Mouse (Mus musculus) MEL (cell line): Measurements from ENCODE around the gene Morc3. TPM values are rescaled to one million over a fixed set of nuclear protein-coding genes. Genes with fewer than 3 reads are reported as not detected.

Experiments
- DNase-seq: peaks from one replicate; pipeline ENCODE4 v3.0.0; 2011; ENCODE audit warnings: low read depth, low spot score
- H3K27ac ChIP-seq: 2 replicates; pipeline ENCODE4 v1.5.1; 2012; ENCODE audit warnings: low read depth, mild to moderate bottlenecking, control low read depth, low read length, moderate library complexity; ENCODE audit not compliant: control insufficient read depth
- H3K27me3 ChIP-seq, 2 experiments: fragments of 150-350 bp in 1 of 2; sonication (generic) in 1 of 2; 2 replicates each; pipeline ENCODE4 v1.6.1; 2012; ENCODE audit warnings: low read length in 2 of 2, mild to moderate bottlenecking in 2 of 2, improper control_type of control experiment in 1 of 2, moderate library complexity in 1 of 2; ENCODE audit not compliant: insufficient read depth in 2 of 2, control insufficient read depth in 1 of 2
- H3K36me3 ChIP-seq, 2 experiments: 2 replicates each; pipeline ENCODE4 v1.6.1; 2012 to 2014; ENCODE audit warnings: low read length in 2 of 2, improper control_type of control experiment in 1 of 2, inconsistent platforms in 1 of 2, mild to moderate bottlenecking in 1 of 2; ENCODE audit not compliant: insufficient read depth in 2 of 2, control insufficient read depth in 1 of 2
- H3K4me1 ChIP-seq, 2 experiments: fragments of 150-350 bp in 1 of 2; sonication (generic) in 1 of 2; 2 replicates each; pipeline ENCODE4 v1.6.1; 2012; ENCODE audit warnings: low read length in 2 of 2, improper control_type of control experiment in 1 of 2, mild to moderate bottlenecking in 1 of 2; ENCODE audit not compliant: insufficient read depth in 2 of 2, control insufficient read depth in 1 of 2
- H3K4me3 ChIP-seq, 2 experiments: fragments of 150-350 bp in 1 of 2; sonication (generic) in 1 of 2; 2 replicates each; pipeline ENCODE4 v1.5.1; 2012; ENCODE audit warnings: low read depth in 2 of 2, low read length in 2 of 2, mild to moderate bottlenecking in 2 of 2, moderate library complexity in 2 of 2, control low read depth in 1 of 2, improper control_type of control experiment in 1 of 2; ENCODE audit not compliant: control insufficient read depth in 1 of 2, insufficient read depth in 1 of 2
- H3K79me2 ChIP-seq: 2 replicates; pipeline ENCODE4 v1.6.1; 2012; ENCODE audit warnings: mild to moderate bottlenecking, low read length, moderate library complexity; ENCODE audit not compliant: control insufficient read depth, poor library complexity, insufficient read depth
- H3K9ac ChIP-seq: 2 replicates; pipeline ENCODE4 v1.6.1; 2012; ENCODE audit warnings: low read depth, mild to moderate bottlenecking, control low read depth, low read length, moderate library complexity; ENCODE audit not compliant: control insufficient read depth, poor library complexity, severe bottlenecking
- H3K9me3 ChIP-seq: fragments of 150-350 bp; sonication (generic); replicated peaks from 2 replicates; pipeline ENCODE4 v1.6.1; 2012; ENCODE audit warnings: mild to moderate bottlenecking, low read length, improper control_type of control experiment, moderate library complexity; ENCODE audit not compliant: insufficient read depth
- CHD1 ChIP-seq: IDR thresholded peaks from 2 replicates; pipeline ENCODE4 v1.6.1; 2012; ENCODE audit warnings: low read depth, mild to moderate bottlenecking, inconsistent platforms, low read length, improper control_type of control experiment
- CTCF ChIP-seq, 3 experiments: IDR thresholded peaks in 2 of 3; conservative IDR thresholded peaks in 1 of 3; 2 replicates each; pipeline ENCODE4 v1.5.1; 2011 to 2012; ENCODE audit warnings: low read length in 3 of 3, low read depth in 2 of 3, mild to moderate bottlenecking in 2 of 3, improper control_type of control experiment in 1 of 3, inconsistent platforms in 1 of 3, mixed read lengths in 1 of 3, moderate library complexity in 1 of 3; ENCODE audit not compliant: control insufficient read depth in 1 of 3, insufficient read depth in 1 of 3, poor library complexity in 1 of 3, severe bottlenecking in 1 of 3
- ELF1 ChIP-seq: IDR thresholded peaks from 2 replicates; pipeline ENCODE4 v1.6.1; 2014; ENCODE audit warnings: low read depth, mild to moderate bottlenecking, inconsistent platforms, low read length, improper control_type of control experiment, moderate library complexity
- ETS1 ChIP-seq: IDR thresholded peaks from 2 replicates; pipeline ENCODE4 v1.6.1; 2012; ENCODE audit warnings: low read depth, mild to moderate bottlenecking, inconsistent platforms, low read length, improper control_type of control experiment, moderate library complexity
- GABPA ChIP-seq: IDR thresholded peaks from 2 replicates; pipeline ENCODE4 v1.6.1; 2012; ENCODE audit warnings: low read depth, mild to moderate bottlenecking, inconsistent platforms, low read length, improper control_type of control experiment, moderate library complexity
- JUND ChIP-seq: IDR thresholded peaks from 2 replicates; pipeline ENCODE4 v1.6.1; 2011; ENCODE audit warnings: low read depth, mild to moderate bottlenecking, improper control_type of control experiment, low read length
- KAT2A ChIP-seq: conservative IDR thresholded peaks from 2 replicates; pipeline ENCODE4 v1.6.1; 2012; ENCODE audit warnings: low read depth, low read length, improper control_type of control experiment, inconsistent platforms
- MAX ChIP-seq: IDR thresholded peaks from 2 replicates; pipeline ENCODE4 v1.6.1; 2011; ENCODE audit warnings: low read length, improper control_type of control experiment
- MAZ ChIP-seq: IDR thresholded peaks from 2 replicates; pipeline ENCODE4 v1.6.1; 2012; ENCODE audit warnings: low read depth, mild to moderate bottlenecking, inconsistent platforms, low read length, improper control_type of control experiment
- MEF2A ChIP-seq: IDR thresholded peaks from 2 replicates; pipeline ENCODE4 v1.6.1; 2014; ENCODE audit warnings: low read depth, mild to moderate bottlenecking, inconsistent platforms, low read length, improper control_type of control experiment; ENCODE audit not compliant: poor library complexity, insufficient replicate concordance, severe bottlenecking; ENCODE audit errors: extremely low read depth
- MYB ChIP-seq: IDR thresholded peaks from 2 replicates; pipeline ENCODE4 v1.6.1; 2011; ENCODE audit warnings: mild to moderate bottlenecking, low read depth, low read length, improper control_type of control experiment
- NELFE ChIP-seq: IDR thresholded peaks from 2 replicates; pipeline ENCODE4 v1.6.1; 2011; ENCODE audit warnings: low read depth, low read length, improper control_type of control experiment
- POLR2AphosphoS2 ChIP-seq: IDR thresholded peaks from 2 replicates; pipeline ENCODE4 v1.6.1; 2011; ENCODE audit warnings: low read length, improper control_type of control experiment
- RAD21 ChIP-seq: IDR thresholded peaks from 2 replicates; pipeline ENCODE4 v1.6.1; 2011; ENCODE audit warnings: mild to moderate bottlenecking, low read depth, low read length, improper control_type of control experiment
- SMC3 ChIP-seq: IDR thresholded peaks from 2 replicates; pipeline ENCODE4 v1.6.1; 2011; ENCODE audit warnings: low read depth, low read length, improper control_type of control experiment
- ZNF384 ChIP-seq: IDR thresholded peaks from 2 replicates; pipeline ENCODE4 v1.6.1; 2012; ENCODE audit warnings: low read depth, mild to moderate bottlenecking, inconsistent platforms, low read length, improper control_type of control experiment
- polyA plus RNA-seq, 2 experiments: library from polyadenylated mRNA; stranded (reverse) in 1 of 2; unstranded in 1 of 2; fragments of >175 nt in 1 of 2; fragments of >200 nt in 1 of 2; gene quantifications; 2 replicates each; pipeline versions ENCODE4 v1.2.1 to v1.2.4; 2012; ENCODE audit warnings: low replicate concordance in 2 of 2, low read depth in 1 of 2; ENCODE audit not compliant: insufficient read length in 2 of 2, insufficient read depth in 1 of 2, missing spikeins in 1 of 2
- total RNA-seq: library from RNA; depleted of rRNA; stranded (reverse); fragments of 300-350 nt; gene quantifications from 2 replicates; pipeline ENCODE4 v1.2.3, GENCODE M21; 2012

Morc3 gene
- total and polyA plus RNA-seq, 3 experiments: 23.3 to 276 (median 39.1) TPM

GRCm38 (mm10) chr16:93789971-93790755, 41.8 kb upstream of the Morc3 start:
- Histone ChIP-seq H3K36me3 (no peaks in the 10 kb centered on the region), H3K27me3 (no peaks in the 10 kb centered on the region), H3K9me3 (no peaks in the 10 kb centered on the region), H3K4me1 (no peaks in the 10 kb centered on the region), H3K27ac (no peak overlapping the region), H3K4me3 (no peak overlapping the region), H3K9ac (no peak overlapping the region), H3K79me2 (no peaks in the 10 kb centered on the region)
- TF ChIP-seq RAD21 (no peak), ZNF384 (no peak), POLR2AphosphoS2 (no peak), MAZ (no peak), GABPA (no peak), NELFE (no peak), KAT2A (no peak), ETS1 (no peak), ELF1 (no peak), MEF2A (no peak), MAX (no peak), JUND (no peak), SMC3 (no peak), MYB (no peak)
- no peak for DNase-seq

GRCm38 (mm10) chr16:93792981-93793630, 38.8 kb upstream of the Morc3 start:
- H3K79me2 ChIP-seq: no peaks in the 10 kb centered on the region
- no peak overlapping the region for H3K4me3 ChIP-seq
- H3K4me1 ChIP-seq: no peaks in the 10 kb centered on the region
- H3K9me3 ChIP-seq: no peaks in the 10 kb centered on the region
- no peak overlapping the region for H3K27ac ChIP-seq
- no peak overlapping the region for H3K9ac ChIP-seq
- TF ChIP-seq POLR2AphosphoS2 (no peak), CHD1 (no peak), KAT2A (no peak), GABPA (no peak), CTCF (IDR thresholded peaks at IDR 0.05 in 2 of 3, conservative IDR thresholded peaks at IDR 0.05 in 1 of 3; ENCODE audit: control insufficient read depth in 1 of 3, insufficient read depth in 1 of 3, low read depth in 2 of 3, low read length in 3 of 3, poor library complexity in 1 of 3, severe bottlenecking in 1 of 3) (no peak)
- TF ChIP-seq, all 39 proteins: peak for 0
- no peaks in the 10 kb centered on the region for H3K36me3 ChIP-seq
- DNase-seq: no peak
- no peaks in the 10 kb centered on the region for H3K27me3 ChIP-seq
